Mouse (Mus musculus): ENCODE results near the gene Celsr2. TPM values are rescaled to one million over a fixed set of nuclear protein-coding genes. Genes with fewer than 3 reads are reported as not detected.

Gene Celsr2
- polyA plus RNA-seq, 1 experiment: 60.5 TPM

DNA sequence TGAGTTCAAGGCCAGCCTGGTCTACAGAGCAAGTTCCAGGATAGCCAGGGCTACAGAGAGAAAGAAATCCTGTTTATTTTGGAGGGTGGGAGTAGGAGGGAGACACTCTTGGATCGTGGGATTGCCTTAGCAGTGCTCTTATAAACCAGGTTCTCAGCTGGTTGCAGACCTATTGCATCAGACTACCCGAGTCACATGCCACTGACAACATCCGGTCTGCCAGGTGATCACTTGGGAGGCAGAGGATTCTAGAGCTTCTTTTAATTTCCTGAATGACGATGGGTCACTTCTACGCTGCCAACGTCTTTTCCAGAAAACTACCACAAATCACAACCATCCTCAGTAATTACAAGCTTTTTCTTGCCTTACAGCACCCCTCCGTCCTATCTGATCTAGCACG, 28.7 kb upstream of the Celsr2 start:
- WGBS: 6% methylated on average over 8 of the region's 8 CpGs
- Histone ChIP-seq H3K4me3 (ENCODE audit: insufficient read depth, low read depth, low read length) (peak overlapping the region; percentile 87), H3K36me3 (ENCODE audit: control insufficient read depth, insufficient read depth, low read length) (no peaks in the 10 kb centered on the region), H3K27me3 (replicated peaks; ENCODE audit: control insufficient read depth, insufficient read depth, low read length) (no peaks in the 10 kb centered on the region), H3K4me1 (ENCODE audit: control insufficient read depth, insufficient read depth, low read length) (peaks cover 5% of the 10 kb centered on the region; the same call in 1 of the 2 replicates), H3K27ac (ENCODE audit: insufficient read depth, low read depth, low read length) (peak overlapping the region; percentile 61)
- TF ChIP-seq CTCF (conservative IDR thresholded peaks at IDR 0.05; ENCODE audit: insufficient read depth, insufficient read length, low read depth, low read length) (no peak), POLR2A (IDR thresholded peaks at IDR 0.05; ENCODE audit: low read depth, low read length) (no peak)
- DNase-seq: peak; percentile 80

DNA sequence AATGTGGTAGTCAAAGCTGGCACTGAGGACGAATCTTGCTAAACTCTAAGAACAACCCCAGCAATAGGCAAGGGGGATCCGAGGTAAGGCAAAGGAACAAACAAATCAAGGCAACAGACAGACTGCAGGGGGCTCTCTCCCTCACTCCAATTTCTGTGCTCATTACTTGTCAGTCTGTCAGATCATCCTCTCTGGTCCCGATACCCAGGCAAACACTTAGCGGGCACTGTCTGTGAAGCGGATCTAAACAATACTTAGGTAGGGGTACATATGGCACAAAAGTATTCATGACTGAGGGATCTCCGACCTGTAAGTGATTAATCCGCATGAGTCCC, 21.0 kb upstream of the Celsr2 start:
- WGBS: 84% methylated on average over 7 of the region's 7 CpGs
- Histone ChIP-seq H3K27ac (ENCODE audit: insufficient read depth, low read depth, low read length) (no peak overlapping the region), H3K36me3 (ENCODE audit: control insufficient read depth, insufficient read depth, low read length) (peaks cover 4% of the 10 kb centered on the region)

GRCm38 (mm10) chr3:108435701-108436379, 20.5 kb upstream of the Celsr2 start:
- TF ChIP-seq CTCF (conservative IDR thresholded peaks at IDR 0.05; ENCODE audit: insufficient read depth, insufficient read length, low read depth, low read length) (no peak), POLR2A (IDR thresholded peaks at IDR 0.05; ENCODE audit: low read depth, low read length) (no peak)
- Histone ChIP-seq H3K4me1 (ENCODE audit: control insufficient read depth, insufficient read depth, low read length) (no peaks in the 10 kb centered on the region), H3K27me3 (replicated peaks; ENCODE audit: control insufficient read depth, insufficient read depth, low read length) (no peaks in the 10 kb centered on the region), H3K36me3 (ENCODE audit: control insufficient read depth, insufficient read depth, low read length) (peaks cover 4% of the 10 kb centered on the region), H3K4me3 (ENCODE audit: insufficient read depth, low read depth, low read length) (no peak overlapping the region), H3K27ac (ENCODE audit: insufficient read depth, low read depth, low read length) (no peak overlapping the region)
- WGBS: 81% methylated on average over 17 of the region's 17 CpGs
- DNase-seq: peak; percentile 27

More for the DNA sequence above, 21.0 kb upstream of the Celsr2 start:
- H3K27me3 ChIP-seq (replicated peaks; ENCODE audit: control insufficient read depth, insufficient read depth, low read length): no peaks in the 10 kb centered on the region
- no peak overlapping the region for H3K4me3 ChIP-seq (ENCODE audit: insufficient read depth, low read depth, low read length)
- no peaks in the 10 kb centered on the region for H3K4me1 ChIP-seq (ENCODE audit: control insufficient read depth, insufficient read depth, low read length)
- TF ChIP-seq POLR2A (IDR thresholded peaks at IDR 0.05; ENCODE audit: low read depth, low read length) (no peak), CTCF (conservative IDR thresholded peaks at IDR 0.05; ENCODE audit: insufficient read depth, insufficient read length, low read depth, low read length) (no peak)
- DNase-seq: no peak

GRCm38 (mm10) chr3:108433881-108434495, 18.6 kb upstream of the Celsr2 start:
- no peak for DNase-seq
- Histone ChIP-seq H3K27ac (ENCODE audit: insufficient read depth, low read depth, low read length) (no peak overlapping the region), H3K27me3 (replicated peaks; ENCODE audit: control insufficient read depth, insufficient read depth, low read length) (no peaks in the 10 kb centered on the region), H3K36me3 (ENCODE audit: control insufficient read depth, insufficient read depth, low read length) (peaks cover 4% of the 10 kb centered on the region), H3K4me1 (ENCODE audit: control insufficient read depth, insufficient read depth, low read length) (no peaks in the 10 kb centered on the region), H3K4me3 (ENCODE audit: insufficient read depth, low read depth, low read length) (no peak overlapping the region)
- WGBS: 69% methylated on average over 19 of the region's 19 CpGs
- TF ChIP-seq CTCF (conservative IDR thresholded peaks at IDR 0.05; ENCODE audit: insufficient read depth, insufficient read length, low read depth, low read length) (no peak), POLR2A (IDR thresholded peaks at IDR 0.05; ENCODE audit: low read depth, low read length) (no peak)

DNA sequence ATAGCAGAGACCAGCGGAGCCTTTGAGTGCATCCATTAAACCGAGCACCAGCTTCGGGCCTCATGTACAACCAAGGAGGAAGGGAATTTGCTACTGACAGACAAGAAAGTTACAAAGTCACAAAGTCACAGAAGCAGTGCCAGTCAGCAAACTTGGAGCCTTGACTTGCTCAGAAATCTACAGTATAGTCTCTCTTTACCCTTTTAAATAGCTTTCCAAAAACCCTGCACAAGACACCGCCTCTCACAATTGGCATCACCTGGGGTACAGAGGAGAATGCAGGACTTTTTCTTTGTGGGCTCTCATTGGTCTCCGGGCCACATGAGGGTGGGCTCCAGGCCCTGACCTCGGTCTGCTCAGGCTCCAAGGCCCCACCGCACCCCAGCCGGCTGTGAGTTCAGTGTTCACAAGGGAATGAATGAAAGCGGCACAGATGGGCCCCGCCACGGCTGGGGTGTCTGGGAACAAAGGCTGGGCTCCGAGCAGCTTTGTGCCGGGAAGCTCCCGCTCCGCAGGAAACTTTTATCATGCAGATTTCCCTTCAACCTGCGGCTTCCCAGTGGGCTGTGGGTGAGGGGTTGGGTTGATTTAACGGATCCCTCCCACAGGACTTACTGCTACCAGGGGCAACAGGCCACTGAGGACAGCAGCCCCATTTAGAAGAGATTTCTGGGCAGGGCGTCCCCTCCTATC, 18.0 kb upstream of the Celsr2 start:
- Histone ChIP-seq H3K27me3 (replicated peaks; ENCODE audit: control insufficient read depth, insufficient read depth, low read length) (no peaks in the 10 kb centered on the region), H3K4me1 (ENCODE audit: control insufficient read depth, insufficient read depth, low read length) (no peaks in the 10 kb centered on the region), H3K36me3 (ENCODE audit: control insufficient read depth, insufficient read depth, low read length) (peaks cover 4% of the 10 kb centered on the region), H3K27ac (ENCODE audit: insufficient read depth, low read depth, low read length) (no peak overlapping the region), H3K4me3 (ENCODE audit: insufficient read depth, low read depth, low read length) (no peak overlapping the region)
- DNase-seq: no peak
- 78% methylated on average over 18 of the region's 18 CpGs for WGBS
- TF ChIP-seq POLR2A (IDR thresholded peaks at IDR 0.05; ENCODE audit: low read depth, low read length): no peak

DNA sequence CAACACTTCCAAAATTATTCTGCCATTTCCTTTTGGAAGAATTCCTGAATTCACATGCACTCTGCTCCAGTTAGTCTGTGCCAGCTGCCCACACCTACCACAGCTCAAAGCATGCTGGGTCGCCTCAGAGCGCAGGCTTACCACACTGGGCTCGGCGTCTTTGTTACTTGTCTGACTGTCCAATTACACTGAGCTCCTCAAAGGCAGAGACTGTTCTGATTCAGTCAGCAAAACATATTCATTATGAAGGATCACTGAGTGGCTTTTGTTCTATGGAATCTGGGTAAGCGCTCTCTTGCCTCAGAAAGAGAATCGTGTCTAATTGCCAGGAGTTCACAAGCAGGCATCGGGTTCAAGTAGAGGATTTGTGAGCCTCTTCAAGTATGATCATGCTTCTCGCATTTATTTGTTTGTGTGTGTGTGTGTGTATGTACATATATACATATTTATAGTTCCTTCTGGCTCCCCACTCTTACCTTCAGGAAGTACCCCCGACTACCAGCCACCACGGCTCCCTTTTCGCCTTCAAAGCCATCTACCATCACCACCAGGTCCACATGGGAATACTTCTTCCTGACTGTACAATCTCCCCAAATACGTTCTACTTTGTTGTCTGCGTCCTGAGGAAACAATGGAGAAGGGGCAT, 17.3 kb upstream of the Celsr2 start:
- H3K4me1 ChIP-seq (ENCODE audit: control insufficient read depth, insufficient read depth, low read length): no peaks in the 10 kb centered on the region
- TF ChIP-seq POLR2A (IDR thresholded peaks at IDR 0.05; ENCODE audit: low read depth, low read length) (no peak), CTCF (conservative IDR thresholded peaks at IDR 0.05; ENCODE audit: insufficient read depth, insufficient read length, low read depth, low read length) (no peak)
- WGBS: 94% methylated on average over 13 of the region's 13 CpGs
- H3K27ac ChIP-seq (ENCODE audit: insufficient read depth, low read depth, low read length): no peak overlapping the region
- H3K4me3 ChIP-seq (ENCODE audit: insufficient read depth, low read depth, low read length): no peak overlapping the region
- DNase-seq: no peak
- H3K36me3 ChIP-seq (ENCODE audit: control insufficient read depth, insufficient read depth, low read length): peaks cover 7% of the 10 kb centered on the region
- no peaks in the 10 kb centered on the region for H3K27me3 ChIP-seq (replicated peaks; ENCODE audit: control insufficient read depth, insufficient read depth, low read length)

GRCm38 (mm10) chr3:108425624-108426018, 10.3 kb upstream of the Celsr2 start:
- H3K27ac ChIP-seq (ENCODE audit: insufficient read depth, low read depth, low read length): no peak overlapping the region
- peaks cover 3% of the 10 kb centered on the region; the same call in 1 of the 2 replicates for H3K36me3 ChIP-seq (ENCODE audit: control insufficient read depth, insufficient read depth, low read length)
- H3K27me3 ChIP-seq (replicated peaks; ENCODE audit: control insufficient read depth, insufficient read depth, low read length): no peaks in the 10 kb centered on the region
- peaks cover 5% of the 10 kb centered on the region; the same call in 1 of the 2 replicates for H3K4me1 ChIP-seq (ENCODE audit: control insufficient read depth, insufficient read depth, low read length)
- no peak for DNase-seq
- WGBS: 84% methylated on average over 6 of the region's 6 CpGs
- no peak overlapping the region for H3K4me3 ChIP-seq (ENCODE audit: insufficient read depth, low read depth, low read length)
- TF ChIP-seq POLR2A (IDR thresholded peaks at IDR 0.05; ENCODE audit: low read depth, low read length): no peak
- TF ChIP-seq CTCF (conservative IDR thresholded peaks at IDR 0.05; ENCODE audit: insufficient read depth, insufficient read length, low read depth, low read length): no peak
